Mouse (Mus musculus): ENCODE results near the gene Prr5l.
"Not testable (repeated sequence)": the region's sequence is repeated elsewhere in the genome, so short reads cannot be mapped to it uniquely, and the experiment has no call there.

Prr5l gene

GRCm38 (mm10) chr2:101762955-101763386 lies 119.9 kb downstream of the Prr5l start:
- no peak for DNase-seq (ENCODE audit: low read depth, low spot score)

- DNase-seq (ENCODE audit: low read depth, low spot score), result no peak
Observed at GRCm38 (mm10) chr2:101762405-101762804, 120.4 kb downstream of the Prr5l start.

GRCm38 (mm10) chr2:101761898-101762297 lies 120.9 kb downstream of the Prr5l start:
- no peak for DNase-seq (ENCODE audit: low read depth, low spot score)

GRCm38 (mm10) chr2:101759523-101760277 lies 123.1 kb downstream of the Prr5l start:
- DNase-seq (ENCODE audit: low read depth, low spot score), result no peak

- no peak for DNase-seq (ENCODE audit: low read depth, low spot score)
Observed at GRCm38 (mm10) chr2:101757806-101758205, 125.0 kb downstream of the Prr5l start.

- peak; percentile 5 for DNase-seq (ENCODE audit: low read depth, low spot score)
Observed at GRCm38 (mm10) chr2:101756069-101756753, 126.6 kb downstream of the Prr5l start.

- peak; percentile 57 for DNase-seq (ENCODE audit: low read depth, low spot score)
Observed at GRCm38 (mm10) chr2:101754939-101755555, 127.8 kb downstream of the Prr5l start.

- DNase-seq (ENCODE audit: low read depth, low spot score), result no peak
Observed at GRCm38 (mm10) chr2:101754428-101754827, 128.4 kb downstream of the Prr5l start.

- no peak for DNase-seq (ENCODE audit: low read depth, low spot score)
Observed at GRCm38 (mm10) chr2:101752979-101753378, 129.8 kb downstream of the Prr5l start.

- no peak for DNase-seq (ENCODE audit: low read depth, low spot score)
Observed at GRCm38 (mm10) chr2:101752402-101752801, 130.4 kb downstream of the Prr5l start.

GRCm38 (mm10) chr2:101751236-101751922 lies 131.4 kb downstream of the Prr5l start:
- peak; percentile 38 for DNase-seq (ENCODE audit: low read depth, low spot score)

- DNase-seq (ENCODE audit: low read depth, low spot score), result no peak
Observed at GRCm38 (mm10) chr2:101746537-101746936, 136.3 kb downstream of the Prr5l start.

- not testable (repeated sequence) for DNase-seq (ENCODE audit: low read depth, low spot score)
Observed at GRCm38 (mm10) chr2:101745656-101746055, 137.2 kb downstream of the Prr5l start.

- no peak for DNase-seq (ENCODE audit: low read depth, low spot score)
Observed at GRCm38 (mm10) chr2:101742072-101742860, 140.6 kb downstream of the Prr5l start.

GRCm38 (mm10) chr2:101741653-101742052 lies 141.2 kb downstream of the Prr5l start:
- DNase-seq (ENCODE audit: low read depth, low spot score), result no peak

- no peak for DNase-seq (ENCODE audit: low read depth, low spot score)
Observed at GRCm38 (mm10) chr2:101739914-101740313, 142.9 kb downstream of the Prr5l start.

- DNase-seq (ENCODE audit: low read depth, low spot score), result no peak
Observed at GRCm38 (mm10) chr2:101733564-101733963, 149.3 kb downstream of the Prr5l start.

GRCm38 (mm10) chr2:101732777-101733210 lies 150.0 kb downstream of the Prr5l start:
- DNase-seq (ENCODE audit: low read depth, low spot score), result no peak

GRCm38 (mm10) chr2:101730972-101731371 lies 151.9 kb downstream of the Prr5l start:
- DNase-seq (ENCODE audit: low read depth, low spot score), result no peak

- no peak for DNase-seq (ENCODE audit: low read depth, low spot score)
Observed at GRCm38 (mm10) chr2:101729472-101729871, 153.4 kb downstream of the Prr5l start.

- no peak for DNase-seq (ENCODE audit: low read depth, low spot score)
Observed at GRCm38 (mm10) chr2:101727787-101728186, 155.0 kb downstream of the Prr5l start.
